Mouse (Mus musculus) heart, embryonic 12.5 days (tissue): ENCODE measurements at regions not wholly inside any gene's neighbourhood (a gene's known extent, or its start where the extent isn't known, plus 50 kb on each side); places are given as distances from the start of the nearest gene placed in this dataset.

Source experiments
- ATAC-seq: fragments of 200-750 bp; cut with Nextera tagmentation; 2 replicates; pipeline ENCODE4 v1.8.0; 2017; ENCODE audit warnings: moderate TSS enrichment, moderate library complexity; ENCODE audit not compliant: insufficient number of reproducible peaks, low FRiP score
- H3K27ac ChIP-seq: fragments of 300-500 bp; sonication (generic); 2 replicates; pipeline ENCODE4 v1.5.1; 2016; ENCODE audit warnings: mild to moderate bottlenecking, moderate library complexity; ENCODE audit not compliant: poor library complexity, severe bottlenecking
- H3K27me3 ChIP-seq: fragments of 300-500 bp; sonication (generic); replicated peaks from 2 replicates; pipeline ENCODE4 v1.6.1; 2016; ENCODE audit warnings: mild to moderate bottlenecking, moderate library complexity
- H3K36me3 ChIP-seq: fragments of 300-500 bp; sonication (generic); 2 replicates; pipeline ENCODE4 v1.6.1; 2016; ENCODE audit warnings: mild to moderate bottlenecking, moderate library complexity
- H3K4me1 ChIP-seq: fragments of 300-500 bp; sonication (generic); replicated peaks from 2 replicates; pipeline ENCODE4 v1.6.1; 2016; ENCODE audit warnings: mild to moderate bottlenecking
- H3K4me2 ChIP-seq: fragments of 300-500 bp; sonication (generic); 2 replicates; pipeline ENCODE4 v1.6.1; 2016; ENCODE audit warnings: mild to moderate bottlenecking, moderate library complexity
- H3K4me3 ChIP-seq: fragments of 300-500 bp; sonication (generic); 2 replicates; pipeline ENCODE4 v1.5.1; 2016; ENCODE audit warnings: mild to moderate bottlenecking
- H3K9ac ChIP-seq: fragments of 300-500 bp; sonication (generic); 2 replicates; pipeline ENCODE4 v1.6.1; 2016; ENCODE audit warnings: mild to moderate bottlenecking, moderate library complexity
- H3K9me3 ChIP-seq: fragments of 300-500 bp; sonication (generic); replicated peaks from 2 replicates; pipeline ENCODE4 v1.6.1; 2016; ENCODE audit warnings: mild to moderate bottlenecking, moderate library complexity
- WGBS: fragments of 180-500 bp; shearing (Covaris S2); methylation state at CpG from one replicate; pipeline ENCODE4 v1.1.7; 2016; 5-methylcytosine and 5-hydroxymethylcytosine counted together

GRCm38 (mm10) chr2:146625166-146625751 lies 113.1 kb upstream of the Ralgapa2 start:
- Histone ChIP-seq H3K36me3 (no peaks in the 10 kb centered on the region), H3K9ac (no peak overlapping the region), H3K27ac (no peak overlapping the region), H3K4me2 (no peak overlapping the region), H3K4me3 (no peak overlapping the region), H3K4me1 (no peaks in the 10 kb centered on the region), H3K27me3 (0 out of 2 replicates have a peak, but pooled peaks cover 2% of the 10 kb centered on the region), H3K9me3 (no peaks in the 10 kb centered on the region)
- 45% methylated on average over 5 of the region's 5 CpGs for WGBS
- no peak for ATAC-seq

- Histone ChIP-seq H3K4me2 (no peak overlapping the region), H3K27me3 (peaks cover 10% of the 10 kb centered on the region; the same call in 1 of the 2 replicates), H3K4me1 (no peaks in the 10 kb centered on the region), H3K27ac (no peak overlapping the region), H3K4me3 (no peak overlapping the region), H3K36me3 (no peaks in the 10 kb centered on the region), H3K9ac (no peak overlapping the region), H3K9me3 (no peaks in the 10 kb centered on the region)
- no peak for ATAC-seq
- 60% methylated on average over 1 of the region's 1 CpGs for WGBS
Observed at GRCm38 (mm10) chr2:146626531-146626930, 114.4 kb upstream of the Ralgapa2 start.

- H3K9ac ChIP-seq = no peak overlapping the region
- H3K27ac ChIP-seq = no peak overlapping the region
- no peaks in the 10 kb centered on the region for H3K9me3 ChIP-seq
- H3K36me3 ChIP-seq = no peaks in the 10 kb centered on the region
- H3K4me1 ChIP-seq = no peaks in the 10 kb centered on the region
- WGBS = 60% methylated on average over 3 of the region's 3 CpGs
- ATAC-seq = no peak
- no peak overlapping the region for H3K4me2 ChIP-seq
- H3K27me3 ChIP-seq = peaks cover 13% of the 10 kb centered on the region; the same call in 1 of the 2 replicates
- H3K4me3 ChIP-seq = no peak overlapping the region
Observed at GRCm38 (mm10) chr2:146630179-146630578, 118.0 kb upstream of the Ralgapa2 start.

GRCm38 (mm10) chr2:146631098-146631497 lies 119.0 kb upstream of the Ralgapa2 start:
- H3K27me3 ChIP-seq = peaks cover 13% of the 10 kb centered on the region; the same call in 1 of the 2 replicates
- H3K4me1 ChIP-seq = no peaks in the 10 kb centered on the region
- no peaks in the 10 kb centered on the region for H3K9me3 ChIP-seq
- H3K9ac ChIP-seq = no peak overlapping the region
- no peak overlapping the region for H3K27ac ChIP-seq
- no peak for ATAC-seq
- H3K4me2 ChIP-seq = no peak overlapping the region
- H3K4me3 ChIP-seq = no peak overlapping the region
- WGBS = 67% methylated on average over 5 of the region's 5 CpGs
- no peaks in the 10 kb centered on the region for H3K36me3 ChIP-seq

GRCm38 (mm10) chr2:146633329-146634070 lies 121.4 kb upstream of the Ralgapa2 start:
- no peak overlapping the region for H3K4me2 ChIP-seq
- no peak for ATAC-seq
- H3K27ac ChIP-seq = no peak overlapping the region
- no peaks in the 10 kb centered on the region for H3K36me3 ChIP-seq
- no peak overlapping the region for H3K4me3 ChIP-seq
- no peaks in the 10 kb centered on the region for H3K9me3 ChIP-seq
- WGBS = 41% methylated on average over 16 of the region's 16 CpGs
- H3K9ac ChIP-seq = no peak overlapping the region
- peaks cover 13% of the 10 kb centered on the region; the same call in 1 of the 2 replicates for H3K27me3 ChIP-seq
- no peaks in the 10 kb centered on the region for H3K4me1 ChIP-seq

GRCm38 (mm10) chr2:146637573-146637972 lies 125.4 kb upstream of the Ralgapa2 start:
- Histone ChIP-seq H3K27ac (no peak overlapping the region), H3K27me3 (peaks cover 3% of the 10 kb centered on the region; the same call in 1 of the 2 replicates), H3K9me3 (no peaks in the 10 kb centered on the region), H3K4me2 (no peak overlapping the region), H3K4me1 (no peaks in the 10 kb centered on the region), H3K9ac (no peak overlapping the region), H3K36me3 (no peaks in the 10 kb centered on the region), H3K4me3 (no peak overlapping the region)
- no peak for ATAC-seq
- 50% methylated on average over 5 of the region's 5 CpGs for WGBS

GRCm38 (mm10) chr2:146646237-146646972 lies 134.3 kb upstream of the Ralgapa2 start:
- Histone ChIP-seq H3K9me3 (no peaks in the 10 kb centered on the region), H3K4me2 (no peak overlapping the region), H3K9ac (no peak overlapping the region), H3K27me3 (no peaks in the 10 kb centered on the region), H3K27ac (no peak overlapping the region), H3K36me3 (no peaks in the 10 kb centered on the region), H3K4me1 (no peaks in the 10 kb centered on the region), H3K4me3 (no peak overlapping the region)
- ATAC-seq = no peak
- 64% methylated on average over 16 of the region's 16 CpGs for WGBS

GRCm38 (mm10) chr2:146646973-146647282 lies 134.8 kb upstream of the Ralgapa2 start:
- H3K9ac ChIP-seq = no peak overlapping the region
- H3K4me3 ChIP-seq = no peak overlapping the region
- no peaks in the 10 kb centered on the region for H3K36me3 ChIP-seq
- no peak overlapping the region for H3K27ac ChIP-seq
- H3K9me3 ChIP-seq = no peaks in the 10 kb centered on the region
- H3K27me3 ChIP-seq = no peaks in the 10 kb centered on the region
- no peak for ATAC-seq
- H3K4me2 ChIP-seq = no peak overlapping the region
- WGBS = 90% methylated on average over 2 of the region's 2 CpGs
- no peaks in the 10 kb centered on the region for H3K4me1 ChIP-seq

GRCm38 (mm10) chr2:146661346-146661745 lies 149.2 kb upstream of the Ralgapa2 start:
- no peak overlapping the region for H3K4me3 ChIP-seq
- no peak overlapping the region for H3K4me2 ChIP-seq
- H3K27me3 ChIP-seq = no peaks in the 10 kb centered on the region
- no peak overlapping the region for H3K27ac ChIP-seq
- WGBS = 65% methylated on average over 3 of the region's 3 CpGs
- no peaks in the 10 kb centered on the region for H3K4me1 ChIP-seq
- no peak for ATAC-seq
- H3K9me3 ChIP-seq = no peaks in the 10 kb centered on the region
- no peak overlapping the region for H3K9ac ChIP-seq
- no peaks in the 10 kb centered on the region for H3K36me3 ChIP-seq

GRCm38 (mm10) chr2:146672761-146673160 lies 160.6 kb upstream of the Ralgapa2 start:
- Histone ChIP-seq H3K27ac (no peak overlapping the region), H3K4me3 (no peak overlapping the region), H3K4me2 (no peak overlapping the region), H3K27me3 (no peaks in the 10 kb centered on the region), H3K4me1 (no peaks in the 10 kb centered on the region), H3K9ac (no peak overlapping the region), H3K36me3 (no peaks in the 10 kb centered on the region), H3K9me3 (no peaks in the 10 kb centered on the region)
- WGBS = 71% methylated on average over 2 of the region's 2 CpGs
- no peak for ATAC-seq

GRCm38 (mm10) chr2:146681979-146682378 lies 169.8 kb upstream of the Ralgapa2 start:
- no peak for ATAC-seq

More at GRCm38 (mm10) chr2:146681979-146682378, 169.8 kb upstream of the Ralgapa2 start:
- no peaks in the 10 kb centered on the region for H3K9me3 ChIP-seq
- H3K9ac ChIP-seq = no peak overlapping the region
- no peaks in the 10 kb centered on the region for H3K27me3 ChIP-seq
- 72% methylated on average over 3 of the region's 3 CpGs for WGBS
- no peak overlapping the region for H3K4me3 ChIP-seq
- no peak overlapping the region for H3K4me2 ChIP-seq
- 0 out of 2 replicates have a peak, but pooled peaks cover 4% of the 10 kb centered on the region for H3K4me1 ChIP-seq
- H3K27ac ChIP-seq = no peak overlapping the region
- no peaks in the 10 kb centered on the region for H3K36me3 ChIP-seq
